Mouse (Mus musculus) testis, adult 2 months (tissue): ENCODE data around the gene Wdr43.

Source experiments
- CTCF ChIP-seq: fragments of 200-500 bp; IDR thresholded peaks from 2 replicates; pipeline ENCODE4 v1.5.1; 2012; ENCODE audit warnings: low read depth, mild to moderate bottlenecking, inconsistent platforms, low read length, moderate library complexity; ENCODE audit not compliant: control insufficient read depth, insufficient read depth, insufficient replicate concordance
- POLR2A ChIP-seq: fragments of 200-500 bp; IDR thresholded peaks from 2 replicates; pipeline ENCODE4 v1.6.1; 2012; ENCODE audit warnings: low read depth, mild to moderate bottlenecking, inconsistent platforms, low read length, moderate library complexity; ENCODE audit not compliant: control insufficient read depth

DNA sequence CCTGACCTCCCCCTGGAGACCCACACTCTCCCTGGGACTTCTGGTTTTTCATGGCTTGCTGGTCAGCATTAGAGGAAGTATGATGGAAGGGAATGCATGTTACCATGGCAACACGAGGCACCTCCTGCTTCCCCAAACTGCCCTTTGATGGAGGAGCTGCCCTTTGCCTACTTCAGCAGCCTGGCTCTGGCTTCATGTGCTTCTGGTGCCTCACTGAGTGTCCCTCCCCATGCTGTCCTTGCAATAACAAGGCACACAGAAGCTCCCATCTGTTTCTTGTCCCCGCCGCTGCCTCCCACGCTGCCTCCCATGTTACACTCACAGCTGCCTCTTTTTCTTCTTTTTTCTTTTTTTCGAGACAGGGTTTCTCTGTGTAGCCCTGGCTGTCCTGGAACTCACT, 77.6 kb downstream of the Wdr43 start:
- TF ChIP-seq POLR2A: no peak
- no peak for TF ChIP-seq CTCF
